Mouse (Mus musculus) right cerebral cortex, adult 2 months (tissue): ENCODE measurements around the gene Slc9a8.
A peak's percentile ranks its signal among the peaks of the same experiment; 100 is the strongest.
"Not testable (repeated sequence)": the region's sequence is repeated elsewhere in the genome, so short reads cannot be mapped to it uniquely, and the experiment has no call there.

ENCODE experiments used
- DNase-seq, 2 experiments: peaks; one replicate each; pipeline ENCODE4 v3.0.0; 2021 to 2022; ENCODE audit warnings: low spot score in 2 of 2

The Slc9a8 gene

GRCm38 (mm10) chr2:167421330-167422149 lies at the start of gene Slc9a8:
Gene Slc9a8 (plus strand): TSS chr2:167421712.
- DNase-seq: peak; percentile 90 to 92

GRCm38 (mm10) chr2:167373266-167373665 lies 48.2 kb upstream of the Slc9a8 start:
- peak; percentile 46 to 57 for DNase-seq

- DNase-seq: peak; percentile 30 to 33
Observed at GRCm38 (mm10) chr2:167374191-167374805, 47.2 kb upstream of the Slc9a8 start.

- DNase-seq: no peak
Observed at GRCm38 (mm10) chr2:167375135-167375534, 46.4 kb upstream of the Slc9a8 start.

- no peak for DNase-seq
Observed at GRCm38 (mm10) chr2:167375688-167376087, 45.8 kb upstream of the Slc9a8 start.

- peak; percentile 40 to 43 for DNase-seq
Observed at GRCm38 (mm10) chr2:167376160-167376564, 45.4 kb upstream of the Slc9a8 start.

GRCm38 (mm10) chr2:167377697-167378096 lies 43.8 kb upstream of the Slc9a8 start:
- DNase-seq: no peak

- no peak for DNase-seq
Observed at GRCm38 (mm10) chr2:167378972-167379371, 42.5 kb upstream of the Slc9a8 start.

- no peak for DNase-seq
Observed at GRCm38 (mm10) chr2:167380615-167381285, 40.8 kb upstream of the Slc9a8 start.

- no peak for DNase-seq
Observed at GRCm38 (mm10) chr2:167381596-167381995, 39.9 kb upstream of the Slc9a8 start.

- no peak for DNase-seq
Observed at GRCm38 (mm10) chr2:167382389-167382788, 39.1 kb upstream of the Slc9a8 start.

- no peak for DNase-seq
Observed at GRCm38 (mm10) chr2:167383666-167384083, 37.8 kb upstream of the Slc9a8 start.

- no peak for DNase-seq
Observed at GRCm38 (mm10) chr2:167386456-167386855, 35.1 kb upstream of the Slc9a8 start.

- no peak for DNase-seq
Observed at GRCm38 (mm10) chr2:167386998-167387397, 34.5 kb upstream of the Slc9a8 start.

GRCm38 (mm10) chr2:167394426-167394825 lies 27.1 kb upstream of the Slc9a8 start:
- DNase-seq: no peak

- DNase-seq: not testable (repeated sequence)
Observed at GRCm38 (mm10) chr2:167396420-167396819, 25.1 kb upstream of the Slc9a8 start.

- no peak for DNase-seq
Observed at GRCm38 (mm10) chr2:167399012-167399411, 22.5 kb upstream of the Slc9a8 start.

GRCm38 (mm10) chr2:167399646-167400045 lies 21.9 kb upstream of the Slc9a8 start:
- no peak for DNase-seq

- no peak for DNase-seq
Observed at GRCm38 (mm10) chr2:167403085-167403484, 18.4 kb upstream of the Slc9a8 start.

GRCm38 (mm10) chr2:167405101-167405880 lies 16.2 kb upstream of the Slc9a8 start:
- no peak for DNase-seq

GRCm38 (mm10) chr2:167407296-167407929 lies 14.1 kb upstream of the Slc9a8 start:
- no peak for DNase-seq
